Mouse (Mus musculus) hindbrain, postnatal 0 days (tissue): ENCODE data around the gene Hsd11b1. TPM values are rescaled to one million over a fixed set of nuclear protein-coding genes. Genes with fewer than 3 reads are reported as not detected.

Experiments used
- ATAC-seq: fragments of 200-750 bp; cut with Nextera tagmentation; 2 replicates; pipeline ENCODE4 v1.8.0; 2017; ENCODE audit warnings: mild to moderate bottlenecking, moderate TSS enrichment, moderate library complexity
- DNase-seq: peaks from one replicate; pipeline ENCODE4 v3.0.0-alpha.2; 2015; ENCODE audit warnings: low spot score
- H3K27ac ChIP-seq: fragments of 300-500 bp; sonication (generic); 2 replicates; pipeline ENCODE4 v1.5.1; 2014; ENCODE audit warnings: mild to moderate bottlenecking
- H3K27me3 ChIP-seq: fragments of 300-500 bp; sonication (generic); 2 replicates; pipeline ENCODE4 v1.6.1; 2014; ENCODE audit warnings: low read length, mixed read lengths; ENCODE audit not compliant: insufficient read depth
- H3K36me3 ChIP-seq: fragments of 300-500 bp; sonication (generic); 2 replicates; pipeline ENCODE4 v1.6.1; 2014; ENCODE audit warnings: low read length, mixed read lengths; ENCODE audit not compliant: insufficient read depth
- H3K4me1 ChIP-seq: fragments of 300-500 bp; sonication (generic); 2 replicates; pipeline ENCODE4 v1.6.1; 2014; ENCODE audit warnings: antibody characterized with exemption, low read length, mixed read lengths; ENCODE audit not compliant: insufficient read depth
- H3K4me2 ChIP-seq: fragments of 300-500 bp; sonication (generic); 2 replicates; pipeline ENCODE4 v1.6.1; 2014; ENCODE audit warnings: low read depth, mild to moderate bottlenecking, low read length, moderate library complexity, mixed read lengths
- H3K4me3 ChIP-seq: fragments of 300-500 bp; sonication (generic); 2 replicates; pipeline ENCODE4 v1.5.1; 2014; ENCODE audit warnings: low read length
- H3K9ac ChIP-seq: fragments of 300-500 bp; sonication (generic); replicated peaks from 2 replicates; pipeline ENCODE4 v1.6.1; 2014; ENCODE audit warnings: mild to moderate bottlenecking, low read length, moderate library complexity, mixed read lengths
- H3K9me3 ChIP-seq: fragments of 300-500 bp; sonication (generic); 2 replicates; pipeline ENCODE4 v1.6.1; 2016; ENCODE audit warnings: low read length, mixed read lengths
- CTCF ChIP-seq: IDR thresholded peaks from 2 replicates; pipeline ENCODE4 v1.5.1; 2016; ENCODE audit warnings: antibody characterized with exemption, control low read depth, low read depth
- WGBS: fragments of 180-500 bp; shearing (Covaris S2); extraction: QIAGEN DNeasy Blood & Tissue Kit; methylation state at CpG from one replicate; pipeline ENCODE4 v1.1.7; 2014; 5-methylcytosine and 5-hydroxymethylcytosine counted together
- polyA plus RNA-seq: library from polyadenylated mRNA; unstranded; fragments of >200 nt; fragmentation: Nextera tagmentation; extraction: Ambion mirVana; gene quantifications from 2 replicates; pipeline ENCODE4 v1.2.1, GENCODE M21; 2015
- total RNA-seq: library from RNA; depleted of rRNA; stranded (reverse); fragments of >200 nt; gene quantifications from 2 replicates; pipeline ENCODE4 v1.2.3, GENCODE M21; 2014

The Hsd11b1 gene
- total and polyA plus RNA-seq, 2 experiments from 2014 or later: 2.3 to 2.5 TPM

DNA sequence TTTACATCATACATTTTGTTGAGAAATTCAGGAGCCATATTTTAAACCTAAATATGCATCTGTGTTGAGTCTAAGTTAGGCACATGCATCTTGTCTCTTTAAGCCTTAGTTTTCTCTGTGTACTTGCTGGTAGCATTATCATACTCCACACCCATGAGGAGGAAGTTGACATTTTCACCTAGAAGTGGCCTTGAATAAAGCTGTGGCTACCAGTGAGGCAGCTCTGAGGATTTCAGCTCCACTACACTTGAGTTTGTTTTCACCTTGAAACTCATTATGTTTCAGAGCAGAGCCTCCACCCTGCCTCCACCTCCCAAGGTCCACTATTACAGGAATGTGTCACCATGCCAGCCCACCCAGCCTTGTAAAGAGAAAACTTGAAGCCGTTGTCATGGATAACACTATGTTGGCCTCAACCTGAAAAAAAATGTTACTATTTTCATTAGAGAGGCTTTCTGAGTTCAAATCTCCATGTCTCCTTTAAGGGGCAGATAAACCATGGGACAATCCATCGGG, 29.7 kb downstream of the Hsd11b1 start:
- H3K4me3 ChIP-seq: no peak overlapping the region
- TF ChIP-seq CTCF: no peak
- no peaks in the 10 kb centered on the region for H3K36me3 ChIP-seq
- ATAC-seq: no peak
- no peaks in the 10 kb centered on the region for H3K27me3 ChIP-seq
- no peak overlapping the region for H3K4me2 ChIP-seq
- no peak for DNase-seq
- H3K4me1 ChIP-seq: no peaks in the 10 kb centered on the region
- H3K9me3 ChIP-seq: no peaks in the 10 kb centered on the region
- H3K9ac ChIP-seq: no peak overlapping the region
- no peak overlapping the region for H3K27ac ChIP-seq
- 88% methylated on average over 2 of the region's 2 CpGs for WGBS

GRCm38 (mm10) chr1:193232732-193233131, 31.1 kb downstream of the Hsd11b1 start:
- no peak overlapping the region for H3K27ac ChIP-seq
- no peak overlapping the region for H3K4me3 ChIP-seq
- no peaks in the 10 kb centered on the region for H3K36me3 ChIP-seq
- 93% methylated on average over 2 of the region's 2 CpGs for WGBS
- no peaks in the 10 kb centered on the region for H3K27me3 ChIP-seq
- no peaks in the 10 kb centered on the region for H3K4me1 ChIP-seq
- no peak for TF ChIP-seq CTCF
- no peaks in the 10 kb centered on the region for H3K9me3 ChIP-seq
- no peak overlapping the region for H3K9ac ChIP-seq
- H3K4me2 ChIP-seq: no peak overlapping the region
- ATAC-seq (no peak), DNase-seq (no peak)

GRCm38 (mm10) chr1:193230935-193231334, 32.9 kb downstream of the Hsd11b1 start:
- Histone ChIP-seq H3K4me2 (no peak overlapping the region), H3K4me3 (no peak overlapping the region), H3K9me3 (no peaks in the 10 kb centered on the region), H3K9ac (no peak overlapping the region), H3K4me1 (no peaks in the 10 kb centered on the region), H3K27ac (no peak overlapping the region), H3K27me3 (no peaks in the 10 kb centered on the region), H3K36me3 (no peaks in the 10 kb centered on the region)
- WGBS: 87% methylated on average over 5 of the region's 5 CpGs
- no peak for TF ChIP-seq CTCF
- ATAC-seq: no peak
- no peak for DNase-seq

DNA sequence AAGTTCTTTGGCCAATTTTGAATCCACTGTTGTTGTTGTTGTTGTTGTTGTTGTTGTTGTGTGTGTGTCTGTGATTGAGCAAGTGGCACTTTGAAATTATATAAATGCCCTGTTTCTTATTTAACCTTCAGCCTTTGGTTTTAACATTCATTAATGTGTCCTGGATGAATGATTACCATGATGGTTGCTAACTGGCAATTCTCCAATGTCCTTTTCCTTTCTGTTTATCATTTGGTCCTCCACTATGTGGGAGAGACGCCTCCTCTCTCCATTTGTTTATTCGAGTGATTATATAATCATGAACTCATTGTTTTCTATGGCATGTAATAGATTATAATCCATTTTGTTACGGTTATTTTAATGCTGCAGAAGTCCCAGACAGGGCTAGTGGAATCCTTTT, 33.3 kb downstream of the Hsd11b1 start:
- no peaks in the 10 kb centered on the region for H3K9me3 ChIP-seq
- H3K4me3 ChIP-seq: no peak overlapping the region
- no peaks in the 10 kb centered on the region for H3K4me1 ChIP-seq
- TF ChIP-seq CTCF: no peak
- WGBS: 72% methylated on average over 3 of the region's 3 CpGs
- DNase-seq: no peak
- H3K27ac ChIP-seq: no peak overlapping the region
- H3K9ac ChIP-seq: no peak overlapping the region
- no peak overlapping the region for H3K4me2 ChIP-seq
- no peaks in the 10 kb centered on the region for H3K36me3 ChIP-seq
- H3K27me3 ChIP-seq: no peaks in the 10 kb centered on the region
- ATAC-seq: no peak

DNA sequence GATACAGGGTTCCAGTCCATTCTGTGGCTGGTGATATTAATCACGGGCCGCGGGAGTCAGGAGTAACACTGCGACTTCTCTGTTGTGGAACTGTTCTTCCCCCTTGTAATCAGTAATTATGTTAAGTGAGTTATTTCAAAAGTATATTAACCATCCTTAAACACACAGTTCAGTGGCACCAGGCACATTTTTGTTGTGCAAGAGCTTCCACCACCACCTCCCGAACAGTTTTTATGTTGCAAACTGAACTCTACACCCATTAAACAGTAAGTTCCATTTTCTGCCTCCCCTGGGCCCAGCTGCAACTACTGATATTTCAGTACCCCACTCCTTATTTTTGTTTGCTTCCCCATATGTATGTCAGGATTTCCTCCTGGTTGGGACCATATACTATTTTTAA, 34.3 kb downstream of the Hsd11b1 start:
- DNase-seq (no peak), ATAC-seq (no peak)
- Histone ChIP-seq H3K9ac (no peak overlapping the region), H3K9me3 (no peaks in the 10 kb centered on the region), H3K27me3 (no peaks in the 10 kb centered on the region), H3K36me3 (no peaks in the 10 kb centered on the region), H3K4me3 (no peak overlapping the region), H3K4me2 (no peak overlapping the region), H3K4me1 (no peaks in the 10 kb centered on the region), H3K27ac (no peak overlapping the region)
- WGBS: 94% methylated on average over 5 of the region's 5 CpGs
- no peak for TF ChIP-seq CTCF

DNA sequence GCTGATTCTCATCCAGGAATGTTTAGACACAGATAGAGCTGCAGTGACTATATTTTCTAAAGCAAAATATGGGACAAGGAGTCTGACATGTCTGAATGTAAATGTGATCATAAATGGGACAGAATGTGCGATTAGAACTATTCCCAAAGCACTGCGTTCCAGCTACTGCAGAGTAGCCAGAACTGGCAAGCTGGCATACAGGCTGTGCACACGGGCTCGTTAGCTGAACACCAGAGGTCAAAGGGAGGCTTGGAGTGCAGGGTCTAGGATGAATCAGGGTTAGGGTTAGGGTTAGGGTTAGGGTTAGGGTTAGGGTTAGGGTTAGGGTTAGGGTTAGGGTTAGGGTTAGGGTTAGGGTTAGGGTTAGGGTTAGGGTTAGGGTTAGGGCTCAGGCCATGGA, 36.3 kb downstream of the Hsd11b1 start:
- WGBS: 65% methylated on average over 4 of the region's 4 CpGs
- TF ChIP-seq CTCF: no peak
- H3K27ac ChIP-seq: no peak overlapping the region

GRCm38 (mm10) chr1:193226724-193227522, 37.0 kb downstream of the Hsd11b1 start:
- H3K9me3 ChIP-seq: no peaks in the 10 kb centered on the region
- no peak overlapping the region for H3K4me2 ChIP-seq
- H3K9ac ChIP-seq: no peak overlapping the region
- no peak overlapping the region for H3K4me3 ChIP-seq
- ATAC-seq (no peak), DNase-seq (no peak)
- no peaks in the 10 kb centered on the region for H3K27me3 ChIP-seq
- no peaks in the 10 kb centered on the region for H3K36me3 ChIP-seq
- H3K4me1 ChIP-seq: no peaks in the 10 kb centered on the region
- no peak for TF ChIP-seq CTCF
- H3K27ac ChIP-seq: no peak overlapping the region
- 52% methylated on average over 7 of the region's 7 CpGs for WGBS

More for the DNA sequence above, 36.3 kb downstream of the Hsd11b1 start:
- H3K9me3 ChIP-seq: no peaks in the 10 kb centered on the region
- H3K4me2 ChIP-seq: no peak overlapping the region
- ATAC-seq (no peak), DNase-seq (no peak)
- H3K4me3 ChIP-seq: no peak overlapping the region
- H3K9ac ChIP-seq: no peak overlapping the region
- H3K4me1 ChIP-seq: no peaks in the 10 kb centered on the region
- no peaks in the 10 kb centered on the region for H3K27me3 ChIP-seq
- H3K36me3 ChIP-seq: no peaks in the 10 kb centered on the region
